Mouse (Mus musculus) CD4-positive naive resting alpha-beta T cell, adult 76 days (primary cell): ENCODE data around the gene Grip1. TPM values are rescaled to one million over a fixed set of nuclear protein-coding genes. Genes with fewer than 3 reads are reported as not detected.

ENCODE experiments used
- total RNA-seq: library from RNA; stranded (reverse); gene quantifications from one replicate; pipeline ENCODE4 v1.2.4, GENCODE M21; 2023

Gene Grip1
- total RNA-seq: not detected

DNA sequence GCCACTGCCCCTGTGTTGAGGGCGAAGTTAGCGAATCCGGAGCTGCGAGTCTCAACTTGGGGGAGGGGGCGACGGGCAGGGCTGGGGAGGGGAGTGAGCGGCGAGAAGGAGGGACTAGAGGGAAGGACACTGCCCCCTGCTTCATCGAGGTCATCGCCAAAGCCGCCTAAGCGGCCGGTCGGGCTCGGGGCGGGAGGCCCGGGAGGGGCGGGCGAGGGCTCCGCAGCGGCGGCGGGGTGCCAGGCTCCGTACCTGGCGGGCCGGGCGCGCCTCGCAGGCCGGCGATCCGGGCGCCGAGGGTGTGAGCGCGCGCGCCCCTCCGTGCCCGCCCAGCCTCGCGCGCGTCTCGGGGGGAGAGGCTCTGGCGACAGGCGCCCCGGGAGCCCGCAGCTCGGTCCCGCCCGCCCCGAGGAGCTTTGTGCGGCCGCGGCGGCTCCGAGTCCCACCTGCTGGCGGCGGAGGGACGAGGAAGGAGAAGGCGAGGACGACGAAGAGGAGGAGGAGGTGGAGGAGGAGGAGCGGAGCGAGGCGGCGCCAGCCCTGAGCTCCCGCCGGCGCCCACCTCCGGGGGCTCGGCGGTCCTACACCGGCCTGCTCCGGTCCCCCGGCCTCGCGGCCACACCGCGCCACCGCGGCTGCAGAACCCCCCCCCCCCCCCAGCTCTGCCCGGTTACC is at the start of gene Grip1:
Grip1 (plus strand) TSS at position 400 of the 675 bp plus-strand sequence.

DNA sequence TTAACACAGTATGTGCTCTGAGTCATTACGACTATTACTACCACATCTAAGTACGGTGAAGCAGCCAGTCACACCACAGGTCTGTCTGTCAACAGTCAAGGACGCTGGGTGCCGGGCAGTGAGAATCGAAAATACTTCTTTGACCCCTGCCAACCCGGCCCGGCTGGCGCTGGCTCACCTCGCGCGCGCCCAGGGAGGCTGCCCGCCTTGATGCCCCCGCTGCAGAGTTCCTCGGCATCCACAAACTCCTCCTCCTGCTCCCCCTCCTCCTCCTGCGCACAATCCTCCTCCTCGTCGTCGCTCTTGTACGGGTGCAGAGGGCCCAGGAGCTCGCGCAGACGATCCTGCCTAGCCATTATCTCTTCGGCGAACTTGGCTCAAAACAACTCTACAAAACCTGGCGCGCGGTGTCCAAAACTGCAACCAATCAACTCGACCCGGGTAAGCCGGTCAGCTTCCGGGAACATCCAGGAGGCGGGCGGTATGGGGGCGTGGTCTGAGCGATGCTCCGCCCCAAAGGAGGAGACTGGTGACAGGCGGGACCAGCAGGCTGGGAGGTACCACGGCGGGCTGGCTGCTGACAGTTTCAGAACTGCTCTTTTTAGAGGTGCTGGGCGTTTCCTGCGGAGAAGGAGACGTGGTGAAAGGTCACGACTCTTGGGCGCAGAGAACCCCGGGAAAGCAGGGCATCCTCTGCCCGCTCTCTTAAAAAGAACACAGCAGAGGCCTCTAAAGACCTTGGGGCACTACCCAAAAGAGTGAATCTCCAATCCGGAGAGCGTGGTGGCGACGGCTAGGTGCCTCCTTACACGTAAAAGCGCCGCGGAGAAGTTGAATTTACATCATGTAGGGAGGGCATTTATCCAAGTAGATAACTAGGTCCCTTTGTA is 659.1 kb downstream of the Grip1 start, which contains the start of gene Helb:
Helb (minus strand) TSS at position 481 of the 890 bp plus-strand sequence.

Other genes with a start within 250 kb of the Grip1 start
- gene Cand1, start 213.8 kb upstream of the Grip1 start, total RNA-seq: 105 TPM